Mouse (Mus musculus) limb, embryonic 14.5 days (tissue): ENCODE measurements around the gene Gm20388. TPM values are rescaled to one million over a fixed set of nuclear protein-coding genes. Genes with fewer than 3 reads are reported as not detected.

Experiments
- ATAC-seq: fragments of 200-750 bp; cut with Nextera tagmentation; 2 replicates; pipeline ENCODE4 v1.8.0; 2017; ENCODE audit warnings: low read depth, moderate number of reproducible peaks, moderate TSS enrichment; ENCODE audit not compliant: low FRiP score
- DNase-seq: peaks from one replicate; pipeline ENCODE4 v3.0.0-alpha.2; 2015; ENCODE audit warnings: low spot score
- H3K27ac ChIP-seq: fragments of 300-500 bp; sonication (generic); replicated peaks from 2 replicates; pipeline ENCODE4 v1.5.1; 2014; ENCODE audit warnings: low read depth, mild to moderate bottlenecking, low read length, moderate library complexity, mixed read lengths
- H3K27me3 ChIP-seq: fragments of 300-500 bp; sonication (generic); 2 replicates; pipeline ENCODE4 v1.6.1; 2014; ENCODE audit warnings: low read length, mixed read lengths; ENCODE audit not compliant: control insufficient read depth, insufficient read depth
- H3K36me3 ChIP-seq: fragments of 300-500 bp; sonication (generic); 2 replicates; pipeline ENCODE4 v1.6.1; 2014; ENCODE audit warnings: mild to moderate bottlenecking, low read length, moderate library complexity, mixed read lengths; ENCODE audit not compliant: control insufficient read depth, insufficient read depth
- H3K4me1 ChIP-seq: fragments of 300-500 bp; sonication (generic); 2 replicates; pipeline ENCODE4 v1.6.1; 2014; ENCODE audit warnings: antibody characterized with exemption, low read length, mixed read lengths; ENCODE audit not compliant: control insufficient read depth, insufficient read depth
- H3K4me2 ChIP-seq: fragments of 300-500 bp; sonication (generic); replicated peaks from 2 replicates; pipeline ENCODE4 v1.6.1; 2014; ENCODE audit warnings: low read depth, mild to moderate bottlenecking, low read length, moderate library complexity; ENCODE audit not compliant: severe bottlenecking
- H3K4me3 ChIP-seq: fragments of 300-500 bp; sonication (generic); replicated peaks from 2 replicates; pipeline ENCODE4 v1.5.1; 2014; ENCODE audit warnings: low read length
- H3K9ac ChIP-seq: fragments of 300-500 bp; sonication (generic); 2 replicates; pipeline ENCODE4 v1.6.1; 2014; ENCODE audit warnings: mild to moderate bottlenecking, low read depth, low read length, moderate library complexity; ENCODE audit not compliant: severe bottlenecking
- H3K9me3 ChIP-seq: fragments of 300-500 bp; sonication (generic); 2 replicates; pipeline ENCODE4 v1.6.1; 2016; ENCODE audit warnings: low read length; ENCODE audit not compliant: control insufficient read depth
- POLR2A ChIP-seq: fragments of 200-500 bp; IDR thresholded peaks from 2 replicates; pipeline ENCODE4 v1.8.0; 2012; ENCODE audit warnings: inconsistent platforms, mild to moderate bottlenecking, moderate library complexity, borderline replicate concordance; ENCODE audit not compliant: insufficient read depth, insufficient read length; ENCODE audit errors: extremely low read depth
- WGBS: fragments of 180-500 bp; shearing (Covaris S2); extraction: QIAGEN DNeasy Blood & Tissue Kit; methylation state at CpG from one replicate; pipeline ENCODE4 v1.1.7; 2014; 5-methylcytosine and 5-hydroxymethylcytosine counted together
- polyA plus RNA-seq, 2 experiments: library from polyadenylated mRNA; depleted of rRNA in 1 of 2; stranded (reverse) in 1 of 2; unstranded in 1 of 2; fragments of >200 nt; fragmentation: Nextera tagmentation in 1 of 2; extraction: Ambion mirVana in 1 of 2; gene quantifications; 2 replicates each; pipeline versions ENCODE4 v1.2.1 to v1.2.3; 2012 to 2014

Gene Gm20388
- polyA plus RNA-seq, 2 experiments = 1.9 to 49.9 TPM

DNA sequence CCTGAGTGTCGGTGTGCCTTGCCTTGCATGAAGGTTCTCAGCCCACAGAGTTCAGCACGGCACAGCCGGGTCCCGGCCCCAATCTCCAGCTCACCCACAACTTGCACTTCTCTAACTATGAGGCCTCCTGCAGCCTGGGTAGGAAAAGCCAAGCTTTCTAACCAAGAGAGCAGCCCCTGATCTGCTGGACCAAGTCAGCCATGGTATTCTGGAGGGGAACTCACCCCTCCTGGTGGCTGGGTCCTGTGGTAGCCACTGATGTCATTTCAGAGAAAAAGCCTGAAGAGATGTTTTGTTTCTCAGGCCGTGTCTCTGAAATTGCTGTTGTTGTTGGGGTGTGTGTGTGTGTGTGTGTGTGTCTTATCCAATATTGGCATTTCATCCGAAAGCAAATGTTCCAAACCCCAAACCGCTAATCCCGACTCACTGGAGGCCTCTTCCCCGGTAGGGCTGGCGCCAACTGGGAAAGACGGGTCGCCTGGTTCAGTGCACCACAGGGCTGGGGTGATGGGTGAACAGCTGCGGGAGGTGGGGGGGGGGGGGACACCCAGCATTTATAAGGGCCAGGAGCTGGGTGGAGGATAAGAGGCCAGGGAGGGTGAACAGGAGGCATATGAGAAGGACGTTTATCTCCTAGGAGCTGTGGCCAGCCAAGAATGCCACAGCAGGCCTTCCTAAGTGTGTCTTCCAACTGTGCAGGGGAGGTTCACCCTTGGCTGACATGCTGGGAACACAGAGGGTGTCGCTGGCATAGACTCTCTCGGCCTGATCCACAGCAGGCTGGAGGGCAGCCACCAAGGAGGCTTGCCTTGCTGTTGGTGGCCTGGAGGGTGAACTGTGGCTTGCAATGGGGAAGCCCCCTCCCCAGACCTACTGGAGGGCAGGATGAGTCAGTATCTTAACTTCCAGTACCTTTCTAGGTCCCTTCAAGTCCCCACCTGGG lies 1286.4 kb downstream of the Gm20388 start:
- H3K4me1 ChIP-seq = peaks cover 10% of the 10 kb centered on the region; the same call in 1 of the 2 replicates
- no peak for DNase-seq
- H3K27ac ChIP-seq = no peak overlapping the region
- H3K36me3 ChIP-seq = no peaks in the 10 kb centered on the region
- no peak for TF ChIP-seq POLR2A
- H3K4me3 ChIP-seq = no peak overlapping the region
- no peaks in the 10 kb centered on the region for H3K27me3 ChIP-seq
- ATAC-seq = no peak
- WGBS = 85% methylated on average over 16 of the region's 16 CpGs
- H3K4me2 ChIP-seq = no peak overlapping the region
- no peaks in the 10 kb centered on the region for H3K9me3 ChIP-seq
- no peak overlapping the region for H3K9ac ChIP-seq

- Histone ChIP-seq H3K27ac (no peak overlapping the region), H3K9ac (no peak overlapping the region), H3K9me3 (no peaks in the 10 kb centered on the region), H3K4me2 (no peak overlapping the region), H3K27me3 (no peaks in the 10 kb centered on the region), H3K4me1 (peaks cover 26% of the 10 kb centered on the region), H3K4me3 (no peak overlapping the region), H3K36me3 (no peaks in the 10 kb centered on the region)
- ATAC-seq (no peak), DNase-seq (no peak)
- TF ChIP-seq POLR2A = no peak
- WGBS = 48% methylated on average over 12 of the region's 12 CpGs
These were observed 1289.4 kb downstream of the Gm20388 start for GRCm38 (mm10) chr8:121200069-121200468.

DNA sequence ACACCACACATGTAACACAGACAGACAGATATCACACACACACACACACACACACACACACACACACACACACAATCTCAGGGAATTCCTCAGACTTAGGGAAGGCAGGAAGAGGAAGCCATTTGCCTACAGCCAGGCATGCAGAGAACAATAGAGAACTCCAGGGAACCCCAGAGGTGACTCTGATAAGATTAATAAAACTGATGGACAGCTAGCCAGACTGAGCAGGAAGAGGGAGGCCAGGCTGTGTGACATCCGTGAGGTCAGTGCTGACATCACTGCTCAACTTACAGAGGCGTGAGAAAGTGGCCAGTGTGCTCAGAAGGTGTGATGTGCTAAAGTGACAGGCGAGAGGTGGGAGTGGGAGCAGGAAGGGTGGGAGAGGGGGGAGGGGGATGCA lies 1290.3 kb downstream of the Gm20388 start:
- ATAC-seq = no peak
- no peak overlapping the region for H3K4me2 ChIP-seq

DNA sequence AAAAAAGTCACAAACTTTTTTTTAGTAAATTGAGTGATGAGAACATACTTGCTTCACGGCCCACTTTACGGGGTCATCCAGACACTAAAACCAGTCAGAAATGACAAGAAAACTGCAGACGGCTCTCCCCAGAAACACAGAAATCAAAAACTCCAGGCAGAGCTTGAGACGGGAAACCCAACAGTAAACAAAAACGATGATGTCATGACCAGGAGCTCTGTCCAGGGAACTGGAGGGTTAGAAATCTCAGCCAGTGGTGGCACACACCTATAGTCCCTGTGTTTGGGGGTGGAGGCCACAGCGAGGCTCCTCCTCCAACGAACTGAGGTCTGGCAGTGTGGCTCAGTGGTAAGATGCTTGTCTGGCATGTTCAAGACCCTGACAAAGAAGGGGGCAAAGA lies 1291.0 kb downstream of the Gm20388 start:
- DNase-seq = no peak
- no peak for ATAC-seq
- no peak overlapping the region for H3K4me2 ChIP-seq
- H3K9ac ChIP-seq = no peak overlapping the region
- TF ChIP-seq POLR2A = no peak
- H3K4me3 ChIP-seq = no peak overlapping the region
- H3K9me3 ChIP-seq = no peaks in the 10 kb centered on the region
- peaks cover 30% of the 10 kb centered on the region for H3K4me1 ChIP-seq
- 76% methylated on average over 7 of the region's 7 CpGs for WGBS
- no peaks in the 10 kb centered on the region for H3K27me3 ChIP-seq
- H3K27ac ChIP-seq = no peak overlapping the region
- H3K36me3 ChIP-seq = no peaks in the 10 kb centered on the region

More for the DNA sequence above, 1290.3 kb downstream of the Gm20388 start:
- H3K9ac ChIP-seq = no peak overlapping the region
- no peak for DNase-seq
- peaks cover 30% of the 10 kb centered on the region for H3K4me1 ChIP-seq
- 41% methylated on average over 3 of the region's 3 CpGs for WGBS
- H3K36me3 ChIP-seq = no peaks in the 10 kb centered on the region
- no peak overlapping the region for H3K4me3 ChIP-seq
- no peak for TF ChIP-seq POLR2A
- H3K27ac ChIP-seq = no peak overlapping the region
- no peaks in the 10 kb centered on the region for H3K27me3 ChIP-seq
- no peaks in the 10 kb centered on the region for H3K9me3 ChIP-seq

- peak; percentile 41; the same call in 1 of the 2 replicates for ATAC-seq
- no peak overlapping the region for H3K9ac ChIP-seq
- whole genome bisulfite sequencing = 51% methylated on average over 19 of the region's 19 CpGs
- H3K27me3 ChIP-seq = no peaks in the 10 kb centered on the region
- H3K27ac ChIP-seq = peak overlapping the region; percentile 61
- peak; percentile 59 for DNase-seq
- H3K4me1 ChIP-seq = peaks cover 30% of the 10 kb centered on the region
- H3K4me3 ChIP-seq = no peak overlapping the region
- no peak overlapping the region for H3K4me2 ChIP-seq
- TF ChIP-seq POLR2A = no peak
- no peaks in the 10 kb centered on the region for H3K9me3 ChIP-seq
- H3K36me3 ChIP-seq = no peaks in the 10 kb centered on the region
These were observed 1293.2 kb downstream of the Gm20388 start for GRCm38 (mm10) chr8:121203612-121204376.
